Mouse (Mus musculus): ENCODE measurements around the gene Tmem52. TPM values are rescaled to one million over a fixed set of nuclear protein-coding genes. Genes with fewer than 3 reads are reported as not detected.

Tmem52 gene
- total RNA-seq, 1 experiment: 0.67 TPM

GRCm38 (mm10) chr4:155482733-155483540 is 14.0 kb downstream of the Tmem52 start:
- Histone ChIP-seq H3K9me3 (ENCODE audit: control insufficient read depth, insufficient read depth, low read depth, low read length) (no peaks in the 10 kb centered on the region), H3K9ac (ENCODE audit: insufficient read depth, low read depth, low read length, poor library complexity, severe bottlenecking) (no peak overlapping the region), H3K4me1 (ENCODE audit: control insufficient read depth in 2 of 2, insufficient read depth in 2 of 2, low read length in 2 of 2, poor library complexity in 1 of 2) (peaks cover 4 to 18% of the 10 kb centered on the region in 2 experiments; a peak in 2 of 4 replicates), H3K27ac (ENCODE audit: insufficient read depth, low read depth, low read length, poor library complexity, severe bottlenecking) (peak overlapping the region; percentile 57), H3K36me3 (ENCODE audit: control insufficient read depth, insufficient read depth, low read length, poor library complexity, severe bottlenecking) (no peaks in the 10 kb centered on the region), H3K4me3 (ENCODE audit: insufficient read depth in 1 of 2, low read depth in 1 of 2, low read length in 2 of 2, poor library complexity in 1 of 2, severe bottlenecking in 1 of 2) (no peak overlapping the region)
- TF ChIP-seq HCFC1 (IDR thresholded peaks at IDR 0.05; ENCODE audit: borderline replicate concordance, insufficient read depth, low read length) (no peak), ZNF384 (IDR thresholded peaks at IDR 0.05; ENCODE audit: low read depth, low read length) (no peak), CHD2 (IDR thresholded peaks at IDR 0.05; ENCODE audit: low read depth, low read length) (no peak), ZC3H11A (IDR thresholded peaks at IDR 0.05; ENCODE audit: borderline replicate concordance, low read depth, low read length) (no peak), MAFK (IDR thresholded peaks at IDR 0.05; ENCODE audit: insufficient read depth, low read depth, low read length) (no peak)
- in situ Hi-C loops (cut with MboI; ENCODE audit: low sequenced_read_pairs in 2 of 2, unreplicated experiment in 2 of 2): no loop called here
- no peak for DNase-seq (ENCODE audit: low read depth, low spot score)

DNA sequence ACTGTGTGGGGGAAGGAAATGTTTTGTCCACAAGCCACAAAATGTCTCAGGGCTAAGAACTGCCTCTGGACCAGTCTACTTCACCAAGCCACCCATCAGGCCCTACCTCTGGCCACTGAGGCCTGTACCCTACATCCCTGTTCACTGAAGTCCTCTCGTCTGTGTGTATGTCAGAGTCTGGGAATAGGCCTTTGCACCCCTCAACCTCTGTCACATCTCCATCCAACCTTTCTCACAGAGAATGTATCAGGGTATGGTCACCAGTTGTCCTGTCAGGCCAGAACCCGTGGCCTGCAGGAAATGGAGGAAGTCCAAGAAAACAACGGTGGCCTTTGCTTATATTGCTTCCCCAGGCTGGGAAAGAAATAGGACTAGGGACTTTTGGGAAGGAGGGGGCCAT is 16.6 kb downstream of the Tmem52 start:
- in situ Hi-C loops (cut with MboI; ENCODE audit: low sequenced_read_pairs in 2 of 2, unreplicated experiment in 2 of 2): no loop called here
- no peaks in the 10 kb centered on the region for H3K9me3 ChIP-seq (ENCODE audit: control insufficient read depth, insufficient read depth, low read depth, low read length)
- H3K4me1 ChIP-seq (ENCODE audit: control insufficient read depth in 2 of 2, insufficient read depth in 2 of 2, low read length in 2 of 2, poor library complexity in 1 of 2): peaks cover 4 to 31% of the 10 kb centered on the region in 2 experiments; a peak in 2 of 4 replicates
- no peaks in the 10 kb centered on the region for H3K36me3 ChIP-seq (ENCODE audit: control insufficient read depth, insufficient read depth, low read length, poor library complexity, severe bottlenecking)
- H3K27ac ChIP-seq (ENCODE audit: insufficient read depth, low read depth, low read length, poor library complexity, severe bottlenecking): no peak overlapping the region
- H3K4me3 ChIP-seq (ENCODE audit: insufficient read depth in 1 of 2, low read depth in 1 of 2, low read length in 2 of 2, poor library complexity in 1 of 2, severe bottlenecking in 1 of 2): no peak overlapping the region
- TF ChIP-seq HCFC1 (IDR thresholded peaks at IDR 0.05; ENCODE audit: borderline replicate concordance, insufficient read depth, low read length) (no peak), ZC3H11A (IDR thresholded peaks at IDR 0.05; ENCODE audit: borderline replicate concordance, low read depth, low read length) (no peak), CHD2 (IDR thresholded peaks at IDR 0.05; ENCODE audit: low read depth, low read length) (no peak)
- no peak for DNase-seq (ENCODE audit: low read depth, low spot score)
- no peak overlapping the region for H3K9ac ChIP-seq (ENCODE audit: insufficient read depth, low read depth, low read length, poor library complexity, severe bottlenecking)

GRCm38 (mm10) chr4:155487746-155488145 is 18.8 kb downstream of the Tmem52 start:
- Histone ChIP-seq H3K27ac (ENCODE audit: insufficient read depth, low read depth, low read length, poor library complexity, severe bottlenecking) (no peak overlapping the region), H3K36me3 (ENCODE audit: control insufficient read depth, insufficient read depth, low read length, poor library complexity, severe bottlenecking) (no peaks in the 10 kb centered on the region), H3K9me3 (ENCODE audit: control insufficient read depth, insufficient read depth, low read depth, low read length) (no peaks in the 10 kb centered on the region), H3K4me3 (ENCODE audit: insufficient read depth in 1 of 2, low read depth in 1 of 2, low read length in 2 of 2, poor library complexity in 1 of 2, severe bottlenecking in 1 of 2) (no peak overlapping the region), H3K9ac (ENCODE audit: insufficient read depth, low read depth, low read length, poor library complexity, severe bottlenecking) (no peak overlapping the region), H3K4me1 (ENCODE audit: control insufficient read depth in 2 of 2, insufficient read depth in 2 of 2, low read length in 2 of 2, poor library complexity in 1 of 2) (peaks cover 0 to 26% of the 10 kb centered on the region in 2 experiments; a peak in 2 of 4 replicates)
- in situ Hi-C loops (cut with MboI; ENCODE audit: low sequenced_read_pairs in 2 of 2, unreplicated experiment in 2 of 2): no loop called here
- no peak for TF ChIP-seq MAFK (IDR thresholded peaks at IDR 0.05; ENCODE audit: insufficient read depth, low read depth, low read length)
- TF ChIP-seq CHD2 (IDR thresholded peaks at IDR 0.05; ENCODE audit: low read depth, low read length): no peak
- TF ChIP-seq HCFC1 (IDR thresholded peaks at IDR 0.05; ENCODE audit: borderline replicate concordance, insufficient read depth, low read length): no peak
- no peak for TF ChIP-seq ZC3H11A (IDR thresholded peaks at IDR 0.05; ENCODE audit: borderline replicate concordance, low read depth, low read length)
- no peak for TF ChIP-seq ZNF384 (IDR thresholded peaks at IDR 0.05; ENCODE audit: low read depth, low read length)
- no peak for DNase-seq (ENCODE audit: low read depth, low spot score)

DNA sequence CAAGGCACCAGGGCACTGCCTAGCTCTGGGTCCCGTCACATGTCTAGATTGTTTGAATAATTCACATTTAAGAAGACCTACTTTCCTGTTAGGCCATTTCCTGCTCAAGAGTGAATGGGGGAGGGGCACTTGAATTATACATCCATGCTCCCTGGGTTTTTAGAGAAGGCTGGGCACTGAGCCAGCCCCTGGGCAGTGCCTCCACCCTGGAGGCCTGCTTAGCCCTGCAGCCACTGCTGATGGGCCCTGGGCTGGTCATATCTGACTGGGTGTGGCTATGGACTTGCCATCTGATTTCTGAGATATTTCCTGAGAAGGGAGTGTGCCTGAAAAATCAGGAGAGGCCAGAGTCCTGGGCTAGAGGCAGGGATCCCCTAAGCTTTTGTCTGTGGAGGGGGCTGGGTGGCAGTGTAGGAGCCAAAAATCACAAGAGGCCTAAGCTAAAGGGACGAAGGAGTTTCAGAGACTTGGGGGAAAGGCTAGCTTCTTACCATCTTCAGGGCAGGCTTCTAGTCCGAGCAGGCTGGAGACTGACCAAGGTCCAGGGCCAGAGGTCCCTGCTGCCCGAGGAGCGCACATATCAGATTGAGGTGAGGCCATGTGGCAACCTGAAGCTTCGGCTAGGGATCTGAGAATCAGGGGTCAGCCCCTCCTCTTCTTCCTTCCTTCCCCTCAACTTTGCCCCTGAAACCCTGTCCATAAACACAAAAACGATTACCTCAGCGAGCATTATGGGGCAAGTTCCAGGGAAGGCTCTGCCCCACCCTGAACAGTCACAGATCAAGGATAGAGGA is 19.5 kb downstream of the Tmem52 start:
- Histone ChIP-seq H3K36me3 (ENCODE audit: control insufficient read depth, insufficient read depth, low read length, poor library complexity, severe bottlenecking) (no peaks in the 10 kb centered on the region), H3K4me1 (ENCODE audit: control insufficient read depth in 2 of 2, insufficient read depth in 2 of 2, low read length in 2 of 2, poor library complexity in 1 of 2) (peaks cover 0 to 19% of the 10 kb centered on the region in 2 experiments; a peak in 2 of 4 replicates), H3K4me3 (ENCODE audit: insufficient read depth in 1 of 2, low read depth in 1 of 2, low read length in 2 of 2, poor library complexity in 1 of 2, severe bottlenecking in 1 of 2) (no peak overlapping the region), H3K9ac (ENCODE audit: insufficient read depth, low read depth, low read length, poor library complexity, severe bottlenecking) (peak overlapping the region; percentile 35; the same call in 1 of the 2 replicates), H3K9me3 (ENCODE audit: control insufficient read depth, insufficient read depth, low read depth, low read length) (no peaks in the 10 kb centered on the region), H3K27ac (ENCODE audit: insufficient read depth, low read depth, low read length, poor library complexity, severe bottlenecking) (no peak overlapping the region)
- no peak for TF ChIP-seq HCFC1 (IDR thresholded peaks at IDR 0.05; ENCODE audit: borderline replicate concordance, insufficient read depth, low read length)
- TF ChIP-seq ZNF384 (IDR thresholded peaks at IDR 0.05; ENCODE audit: low read depth, low read length): no peak
- no peak for TF ChIP-seq CHD2 (IDR thresholded peaks at IDR 0.05; ENCODE audit: low read depth, low read length)
- TF ChIP-seq MAFK (IDR thresholded peaks at IDR 0.05; ENCODE audit: insufficient read depth, low read depth, low read length): no peak
- TF ChIP-seq ZC3H11A (IDR thresholded peaks at IDR 0.05; ENCODE audit: borderline replicate concordance, low read depth, low read length): no peak
- no peak for DNase-seq (ENCODE audit: low read depth, low spot score)
- in situ Hi-C loops (cut with MboI; ENCODE audit: low sequenced_read_pairs in 2 of 2, unreplicated experiment in 2 of 2): no loop called here
